Mouse (Mus musculus): Measurements from ENCODE around the gene Clec2d.

Clec2d gene

GRCm38 (mm10) chr6:129222188-129222800 is 41.9 kb downstream of the Clec2d start:
- DNase-seq (ENCODE audit: inconsistent age in 2 of 2, low spot score in 1 of 2): peak in 1 of 2 experiments; percentile 39

- DNase-seq (ENCODE audit: inconsistent age in 2 of 2, low spot score in 1 of 2): no peak
Observed at GRCm38 (mm10) chr6:129223611-129224010, 43.2 kb downstream of the Clec2d start.

DNA sequence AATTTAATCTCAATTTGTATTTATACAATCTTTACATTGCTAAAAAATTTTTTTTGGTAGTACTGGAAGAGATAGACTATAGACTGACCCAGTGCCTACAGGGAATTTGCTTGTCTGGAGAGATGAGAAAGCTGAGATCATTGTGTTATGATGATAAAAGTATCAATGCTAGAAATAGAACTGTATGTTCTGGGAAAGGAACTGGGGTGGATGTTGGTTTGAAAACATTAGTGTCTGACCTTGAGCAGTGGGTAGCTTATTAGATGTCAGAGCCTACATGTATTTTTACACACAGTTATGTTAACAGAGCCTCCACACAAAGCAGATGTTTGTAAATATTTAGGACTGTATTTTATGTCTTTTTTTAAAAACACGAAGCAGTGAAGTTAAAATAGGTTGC is 43.7 kb downstream of the Clec2d start:
- no peak for DNase-seq (ENCODE audit: inconsistent age in 2 of 2, low spot score in 1 of 2)

- DNase-seq (ENCODE audit: inconsistent age in 2 of 2, low spot score in 1 of 2): no peak
Observed at GRCm38 (mm10) chr6:129225078-129225477, 44.7 kb downstream of the Clec2d start.

DNA sequence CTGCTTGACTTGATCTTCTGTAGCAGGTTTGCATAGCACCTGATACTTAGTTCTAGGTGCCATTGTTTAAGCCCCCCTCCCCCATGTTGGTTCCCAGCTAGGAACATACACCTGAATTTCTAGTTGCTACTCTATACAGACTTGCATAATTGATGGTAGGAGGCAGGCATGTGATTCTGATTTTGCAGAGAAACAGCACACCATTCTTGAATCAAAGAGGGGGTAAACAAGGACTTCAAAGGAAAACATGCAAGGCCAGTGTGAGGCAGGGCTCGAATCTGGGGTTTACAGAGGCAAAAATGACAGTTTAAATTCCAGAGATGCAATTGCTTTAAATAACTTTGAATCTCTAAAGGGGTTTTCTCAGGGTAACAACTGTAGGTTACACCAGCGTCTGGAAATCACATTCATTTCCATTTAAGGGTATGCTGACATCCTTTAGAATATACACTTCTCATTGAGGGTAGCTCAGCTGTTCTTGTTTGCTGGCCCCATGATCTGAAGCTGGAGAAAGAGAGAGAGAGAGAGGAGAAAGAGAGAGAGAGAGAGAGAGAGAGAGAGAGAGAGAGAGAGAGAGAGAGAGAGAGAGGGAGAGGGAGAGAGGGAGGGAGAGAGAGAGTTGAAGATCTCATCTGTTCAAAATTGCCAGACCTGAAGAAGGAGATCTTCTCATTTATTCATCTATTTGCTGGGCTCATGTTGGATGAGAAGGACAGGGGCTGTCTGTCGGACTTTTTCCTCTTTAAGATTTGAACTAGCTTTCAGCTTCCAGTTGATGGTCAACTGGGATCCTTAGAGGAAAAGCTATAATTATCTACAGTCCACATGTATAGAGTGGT is 48.7 kb downstream of the Clec2d start:
- DNase-seq (ENCODE audit: inconsistent age in 2 of 2, low spot score in 1 of 2): peak in 1 of 2 experiments; percentile 51

- peak; percentile 49 to 89 for DNase-seq (ENCODE audit: inconsistent age in 2 of 2, low spot score in 1 of 2)
Observed at GRCm38 (mm10) chr6:129229774-129230578, 49.6 kb downstream of the Clec2d start.

DNA sequence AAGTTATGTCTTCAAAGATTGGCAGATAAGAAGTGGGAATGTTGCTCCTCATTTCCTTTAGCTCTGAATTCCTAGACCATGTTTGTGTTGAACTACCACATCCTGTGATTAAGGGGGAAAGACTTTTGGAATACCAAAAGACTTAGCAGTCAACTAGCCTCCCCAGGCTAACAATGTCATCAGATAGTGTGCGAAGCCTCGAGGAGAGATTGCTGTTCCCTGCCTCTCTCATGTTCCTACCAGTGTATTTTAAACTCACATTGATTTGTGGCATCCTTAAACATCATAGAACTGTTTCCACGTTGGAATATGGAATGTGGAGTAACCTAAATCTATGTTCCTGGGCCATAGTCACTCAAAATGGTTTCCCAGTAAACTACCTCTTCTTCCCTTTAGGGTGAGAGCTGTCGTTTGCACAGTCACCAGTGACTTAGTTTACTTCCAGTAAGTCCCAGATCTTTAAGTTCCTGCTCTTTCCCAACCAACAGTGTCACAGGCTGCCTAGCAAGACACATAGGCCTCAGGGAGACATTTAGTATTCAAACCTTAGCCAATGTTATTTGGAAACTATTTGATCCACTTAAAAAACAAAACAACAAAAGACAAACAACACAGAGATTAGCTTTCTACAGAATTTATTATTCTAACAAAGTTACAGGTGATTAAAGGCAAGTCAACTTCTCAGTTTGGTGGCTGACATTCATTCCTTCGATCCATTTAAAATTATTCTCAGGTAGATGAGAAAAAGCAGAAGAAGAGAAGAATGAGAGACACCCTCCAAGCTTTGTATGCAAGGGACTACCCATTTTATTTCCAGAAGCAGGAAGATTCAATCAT is 51.8 kb downstream of the Clec2d start:
- no peak for DNase-seq (ENCODE audit: inconsistent age in 2 of 2, low spot score in 1 of 2)

GRCm38 (mm10) chr6:129232842-129233205 is 52.4 kb downstream of the Clec2d start:
- peak; percentile 29 to 70 for DNase-seq (ENCODE audit: inconsistent age in 2 of 2, low spot score in 1 of 2)

DNA sequence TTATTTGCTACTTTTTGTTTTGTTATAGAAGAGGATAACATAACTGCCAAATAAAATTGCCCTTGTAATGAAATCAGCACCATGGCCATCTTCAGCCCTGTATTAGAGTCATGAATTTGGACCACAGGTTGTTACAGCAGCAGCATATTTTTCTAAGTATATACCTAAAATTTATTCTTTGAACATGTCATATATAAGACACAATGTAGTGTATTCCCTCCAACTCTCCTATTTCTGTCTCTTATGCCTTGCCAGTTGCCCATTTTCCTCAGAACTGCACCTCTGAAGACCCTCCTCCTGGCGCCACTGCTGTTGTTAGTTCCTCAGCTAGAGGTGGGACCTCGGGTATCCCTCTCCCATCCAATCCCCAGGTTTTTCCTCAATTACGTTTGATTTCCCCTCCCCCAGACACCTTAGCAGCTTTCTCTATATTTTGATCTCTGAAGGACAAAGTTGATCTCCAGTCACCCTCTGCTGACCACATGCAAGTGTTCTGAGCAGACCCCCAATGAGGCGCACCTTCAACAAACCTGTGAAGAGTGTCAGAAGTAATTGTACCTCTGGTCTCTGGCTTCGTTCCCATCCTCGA is 53.0 kb downstream of the Clec2d start:
- peak in 1 of 2 experiments; percentile 37 for DNase-seq (ENCODE audit: inconsistent age in 2 of 2, low spot score in 1 of 2)

DNA sequence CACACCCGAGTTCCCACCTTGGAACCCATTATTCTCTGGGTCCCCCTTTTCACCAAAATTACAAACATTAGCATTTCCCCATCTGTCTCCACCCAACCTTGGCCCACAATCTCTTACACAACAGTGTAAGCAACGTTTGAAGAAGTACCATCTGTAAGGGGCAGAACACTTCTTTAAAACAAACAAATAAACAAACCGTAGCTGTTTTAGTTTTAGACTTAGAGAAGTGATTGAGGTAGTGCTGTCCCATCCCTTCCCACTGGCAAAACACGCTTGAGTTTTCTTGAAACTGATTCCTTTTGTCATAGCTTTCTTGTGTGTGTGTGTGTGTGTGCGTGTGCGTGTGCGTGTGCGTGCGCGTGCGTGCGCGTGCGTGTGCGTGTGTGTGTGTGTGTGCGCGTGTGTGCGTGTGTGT is 53.5 kb downstream of the Clec2d start:
- DNase-seq (ENCODE audit: inconsistent age in 2 of 2, low spot score in 1 of 2): no peak

GRCm38 (mm10) chr6:129234456-129235360 is 54.3 kb downstream of the Clec2d start:
- no peak for DNase-seq (ENCODE audit: inconsistent age in 2 of 2, low spot score in 1 of 2)

- DNase-seq (ENCODE audit: inconsistent age in 2 of 2, low spot score in 1 of 2): peak; percentile 45 to 76
Observed at GRCm38 (mm10) chr6:129235855-129236461, 55.5 kb downstream of the Clec2d start.
